Mouse (Mus musculus) MEL (cell line): ENCODE measurements around the gene Sowahb. TPM values are rescaled to one million over a fixed set of nuclear protein-coding genes. Genes with fewer than 3 reads are reported as not detected.

Experiments used
- DNase-seq: peaks from one replicate; pipeline ENCODE4 v3.0.0; 2011; ENCODE audit warnings: low read depth, low spot score
- H3K27ac ChIP-seq: 2 replicates; pipeline ENCODE4 v1.5.1; 2012; ENCODE audit warnings: low read depth, mild to moderate bottlenecking, control low read depth, low read length, moderate library complexity; ENCODE audit not compliant: control insufficient read depth
- H3K27me3 ChIP-seq, 2 experiments: fragments of 150-350 bp in 1 of 2; sonication (generic) in 1 of 2; 2 replicates each; pipeline ENCODE4 v1.6.1; 2012; ENCODE audit warnings: low read length in 2 of 2, mild to moderate bottlenecking in 2 of 2, improper control_type of control experiment in 1 of 2, moderate library complexity in 1 of 2; ENCODE audit not compliant: insufficient read depth in 2 of 2, control insufficient read depth in 1 of 2
- H3K36me3 ChIP-seq, 2 experiments: 2 replicates each; pipeline ENCODE4 v1.6.1; 2012 to 2014; ENCODE audit warnings: low read length in 2 of 2, improper control_type of control experiment in 1 of 2, inconsistent platforms in 1 of 2, mild to moderate bottlenecking in 1 of 2; ENCODE audit not compliant: insufficient read depth in 2 of 2, control insufficient read depth in 1 of 2
- H3K4me1 ChIP-seq, 2 experiments: fragments of 150-350 bp in 1 of 2; sonication (generic) in 1 of 2; 2 replicates each; pipeline ENCODE4 v1.6.1; 2012; ENCODE audit warnings: low read length in 2 of 2, improper control_type of control experiment in 1 of 2, mild to moderate bottlenecking in 1 of 2; ENCODE audit not compliant: insufficient read depth in 2 of 2, control insufficient read depth in 1 of 2
- H3K4me3 ChIP-seq, 2 experiments: fragments of 150-350 bp in 1 of 2; sonication (generic) in 1 of 2; 2 replicates each; pipeline ENCODE4 v1.5.1; 2012; ENCODE audit warnings: low read depth in 2 of 2, low read length in 2 of 2, mild to moderate bottlenecking in 2 of 2, moderate library complexity in 2 of 2, control low read depth in 1 of 2, improper control_type of control experiment in 1 of 2; ENCODE audit not compliant: control insufficient read depth in 1 of 2, insufficient read depth in 1 of 2
- H3K79me2 ChIP-seq: 2 replicates; pipeline ENCODE4 v1.6.1; 2012; ENCODE audit warnings: mild to moderate bottlenecking, low read length, moderate library complexity; ENCODE audit not compliant: control insufficient read depth, poor library complexity, insufficient read depth
- H3K9ac ChIP-seq: 2 replicates; pipeline ENCODE4 v1.6.1; 2012; ENCODE audit warnings: low read depth, mild to moderate bottlenecking, control low read depth, low read length, moderate library complexity; ENCODE audit not compliant: control insufficient read depth, poor library complexity, severe bottlenecking
- H3K9me3 ChIP-seq: fragments of 150-350 bp; sonication (generic); replicated peaks from 2 replicates; pipeline ENCODE4 v1.6.1; 2012; ENCODE audit warnings: mild to moderate bottlenecking, low read length, improper control_type of control experiment, moderate library complexity; ENCODE audit not compliant: insufficient read depth
- CHD1 ChIP-seq: IDR thresholded peaks from 2 replicates; pipeline ENCODE4 v1.6.1; 2012; ENCODE audit warnings: low read depth, mild to moderate bottlenecking, inconsistent platforms, low read length, improper control_type of control experiment
- CTCF ChIP-seq, 3 experiments: IDR thresholded peaks in 2 of 3; conservative IDR thresholded peaks in 1 of 3; 2 replicates each; pipeline ENCODE4 v1.5.1; 2011 to 2012; ENCODE audit warnings: low read length in 3 of 3, low read depth in 2 of 3, mild to moderate bottlenecking in 2 of 3, improper control_type of control experiment in 1 of 3, inconsistent platforms in 1 of 3, mixed read lengths in 1 of 3, moderate library complexity in 1 of 3; ENCODE audit not compliant: control insufficient read depth in 1 of 3, insufficient read depth in 1 of 3, poor library complexity in 1 of 3, severe bottlenecking in 1 of 3
- E2F4 ChIP-seq: IDR thresholded peaks from 2 replicates; pipeline ENCODE4 v1.6.1; 2011; ENCODE audit warnings: low read depth, low read length, improper control_type of control experiment, borderline replicate concordance
- EP300 ChIP-seq, 2 experiments: IDR thresholded peaks; 2 replicates each; pipeline ENCODE4 v1.6.1; 2011; ENCODE audit warnings: improper control_type of control experiment in 2 of 2, low read length in 2 of 2, low read depth in 1 of 2, mild to moderate bottlenecking in 1 of 2
- ETS1 ChIP-seq: IDR thresholded peaks from 2 replicates; pipeline ENCODE4 v1.6.1; 2012; ENCODE audit warnings: low read depth, mild to moderate bottlenecking, inconsistent platforms, low read length, improper control_type of control experiment, moderate library complexity
- GABPA ChIP-seq: IDR thresholded peaks from 2 replicates; pipeline ENCODE4 v1.6.1; 2012; ENCODE audit warnings: low read depth, mild to moderate bottlenecking, inconsistent platforms, low read length, improper control_type of control experiment, moderate library complexity
- MAFK ChIP-seq: IDR thresholded peaks from 2 replicates; pipeline ENCODE4 v1.6.1; 2011; ENCODE audit warnings: low read depth, mild to moderate bottlenecking, low read length, improper control_type of control experiment, borderline replicate concordance
- MAX ChIP-seq: IDR thresholded peaks from 2 replicates; pipeline ENCODE4 v1.6.1; 2011; ENCODE audit warnings: low read length, improper control_type of control experiment
- MAZ ChIP-seq: IDR thresholded peaks from 2 replicates; pipeline ENCODE4 v1.6.1; 2012; ENCODE audit warnings: low read depth, mild to moderate bottlenecking, inconsistent platforms, low read length, improper control_type of control experiment
- MEF2A ChIP-seq: IDR thresholded peaks from 2 replicates; pipeline ENCODE4 v1.6.1; 2014; ENCODE audit warnings: low read depth, mild to moderate bottlenecking, inconsistent platforms, low read length, improper control_type of control experiment; ENCODE audit not compliant: poor library complexity, insufficient replicate concordance, severe bottlenecking; ENCODE audit errors: extremely low read depth
- MYB ChIP-seq: IDR thresholded peaks from 2 replicates; pipeline ENCODE4 v1.6.1; 2011; ENCODE audit warnings: mild to moderate bottlenecking, low read depth, low read length, improper control_type of control experiment
- MYC ChIP-seq: IDR thresholded peaks from 2 replicates; pipeline ENCODE4 v1.6.1; 2011; ENCODE audit warnings: low read depth, mild to moderate bottlenecking, low read length, improper control_type of control experiment, moderate library complexity
- NRF1 ChIP-seq: IDR thresholded peaks from 2 replicates; pipeline ENCODE4 v1.6.1; 2014; ENCODE audit warnings: low read depth, mild to moderate bottlenecking, inconsistent platforms, low read length, improper control_type of control experiment, moderate library complexity; ENCODE audit not compliant: poor library complexity, insufficient read depth, severe bottlenecking
- POLR2AphosphoS2 ChIP-seq: IDR thresholded peaks from 2 replicates; pipeline ENCODE4 v1.6.1; 2011; ENCODE audit warnings: low read length, improper control_type of control experiment
- SMC3 ChIP-seq: IDR thresholded peaks from 2 replicates; pipeline ENCODE4 v1.6.1; 2011; ENCODE audit warnings: low read depth, low read length, improper control_type of control experiment
- TCF12 ChIP-seq: IDR thresholded peaks from 2 replicates; pipeline ENCODE4 v1.6.1; 2014; ENCODE audit warnings: low read depth, mild to moderate bottlenecking, inconsistent platforms, low read length, improper control_type of control experiment, moderate library complexity
- ZKSCAN1 ChIP-seq: IDR thresholded peaks from 2 replicates; pipeline ENCODE4 v1.6.1; 2012; ENCODE audit warnings: low read depth, mild to moderate bottlenecking, inconsistent platforms, low read length, improper control_type of control experiment, moderate library complexity
- polyA plus RNA-seq, 2 experiments: library from polyadenylated mRNA; stranded (reverse) in 1 of 2; unstranded in 1 of 2; fragments of >175 nt in 1 of 2; fragments of >200 nt in 1 of 2; gene quantifications; 2 replicates each; pipeline versions ENCODE4 v1.2.1 to v1.2.4; 2012; ENCODE audit warnings: low replicate concordance in 2 of 2, low read depth in 1 of 2; ENCODE audit not compliant: insufficient read length in 2 of 2, insufficient read depth in 1 of 2, missing spikeins in 1 of 2
- total RNA-seq: library from RNA; depleted of rRNA; stranded (reverse); fragments of 300-350 nt; gene quantifications from 2 replicates; pipeline ENCODE4 v1.2.3, GENCODE M21; 2012

Sowahb gene
- total and polyA plus RNA-seq, 3 experiments, result not detected

DNA sequence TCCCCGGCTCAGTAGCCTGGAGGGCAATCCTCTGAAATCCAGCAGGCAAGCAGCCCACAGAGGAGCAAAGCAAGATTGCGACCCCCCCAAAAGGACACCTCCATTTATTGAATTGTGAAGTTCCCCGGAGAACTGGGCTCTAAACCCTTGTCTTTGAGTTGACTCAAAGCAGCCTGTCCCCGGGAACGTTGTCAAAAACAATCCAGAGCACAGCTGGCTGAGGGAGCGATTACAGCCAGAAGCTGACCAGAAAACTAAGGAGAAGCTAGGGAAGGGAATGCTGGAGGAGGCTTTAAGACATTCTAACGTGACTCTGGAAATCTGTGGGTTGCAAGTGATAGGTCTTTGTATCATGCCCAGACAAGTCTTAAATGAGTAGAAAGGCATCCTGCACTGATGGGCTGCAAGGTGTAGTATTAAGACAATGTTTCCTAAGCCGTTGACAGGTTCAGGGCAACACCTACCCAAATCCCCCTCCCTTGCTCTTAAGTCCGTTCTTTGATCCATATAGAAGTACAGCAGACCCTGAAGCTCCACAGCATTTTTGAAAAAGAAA, 17.6 kb downstream of the Sowahb start:
- H3K4me1 ChIP-seq, result no peaks in the 10 kb centered on the region
- no peaks in the 10 kb centered on the region for H3K79me2 ChIP-seq
- TF ChIP-seq POLR2AphosphoS2 (no peak), MEF2A (no peak), E2F4 (no peak), CHD1 (no peak), MYB (no peak), MAX (no peak), GABPA (no peak), ZKSCAN1 (no peak), MYC (no peak), MAZ (no peak), MAFK (no peak), NRF1 (no peak), CTCF (IDR thresholded peaks at IDR 0.05 in 2 of 3, conservative IDR thresholded peaks at IDR 0.05 in 1 of 3; ENCODE audit: control insufficient read depth in 1 of 3, insufficient read depth in 1 of 3, low read depth in 2 of 3, low read length in 3 of 3, poor library complexity in 1 of 3, severe bottlenecking in 1 of 3) (no peak), TCF12 (no peak), ETS1 (no peak), EP300 (IDR thresholded peaks at IDR 0.05; ENCODE audit: low read depth in 1 of 2, low read length in 2 of 2) (no peak)
- no peak overlapping the region for H3K27ac ChIP-seq
- no peaks in the 10 kb centered on the region for H3K36me3 ChIP-seq
- no peaks in the 10 kb centered on the region for H3K27me3 ChIP-seq
- no peak overlapping the region for H3K9ac ChIP-seq
- no peak for DNase-seq
- H3K4me3 ChIP-seq, result no peak overlapping the region
- no peaks in the 10 kb centered on the region for H3K9me3 ChIP-seq

GRCm38 (mm10) chr5:93026437-93027119, 18.2 kb downstream of the Sowahb start:
- Histone ChIP-seq H3K79me2 (no peaks in the 10 kb centered on the region), H3K9ac (no peak overlapping the region)
- TF ChIP-seq E2F4 (no peak), SMC3 (no peak), EP300 (IDR thresholded peaks at IDR 0.05; ENCODE audit: low read depth in 1 of 2, low read length in 2 of 2) (no peak)

More at GRCm38 (mm10) chr5:93026437-93027119, 18.2 kb downstream of the Sowahb start:
- H3K27ac ChIP-seq, result no peak overlapping the region
- H3K4me3 ChIP-seq, result no peak overlapping the region
- H3K9me3 ChIP-seq, result no peaks in the 10 kb centered on the region
- H3K27me3 ChIP-seq, result no peaks in the 10 kb centered on the region
- H3K4me1 ChIP-seq, result no peaks in the 10 kb centered on the region
- DNase-seq, result no peak
- no peaks in the 10 kb centered on the region for H3K36me3 ChIP-seq
